Mouse (Mus musculus): Measurements from ENCODE around the gene Olfr715. TPM values are rescaled to one million over a fixed set of nuclear protein-coding genes. Genes with fewer than 3 reads are reported as not detected.
"Not testable (repeated sequence)": the region's sequence is repeated elsewhere in the genome, so short reads cannot be mapped to it uniquely, and the experiment has no call there.

Olfr715 gene
- not detected in 2 replicates for polyA plus RNA-seq (2012; ENCODE audit: insufficient read depth, low replicate concordance)

GRCm38 (mm10) chr7:107130983-107131382, at the start of gene Olfr715:
TSS of gene Olfr715 (minus strand) at chr7:107131083.
- H3K27me3 ChIP-seq (replicated peaks); H3K9me3 ChIP-seq; H3K36me3 ChIP-seq (replicated peaks; ENCODE audit: low read length); H3K4me1 ChIP-seq; H3K4me3 ChIP-seq (replicated peaks): not testable (repeated sequence)

- Histone ChIP-seq H3K27me3 (replicated peaks) (no peaks in the 10 kb centered on the region), H3K4me1 (no peaks in the 10 kb centered on the region), H3K4me3 (replicated peaks) (no peak overlapping the region), H3K36me3 (replicated peaks; ENCODE audit: low read length) (no peaks in the 10 kb centered on the region), H3K9me3 (0 out of 2 replicates have a peak, but pooled peaks cover 3% of the 10 kb centered on the region)
- TF ChIP-seq FLI1 (IDR thresholded peaks at IDR 0.05; ENCODE audit: low read length) (no peak), GATA1 (IDR thresholded peaks at IDR 0.05; ENCODE audit: borderline replicate concordance, low read length) (no peak)
These were observed 49.5 kb upstream of the Olfr715 start for GRCm38 (mm10) chr7:107180406-107180805.

- no peaks in the 10 kb centered on the region for H3K36me3 ChIP-seq (replicated peaks; ENCODE audit: low read length)
- H3K4me1 ChIP-seq: no peaks in the 10 kb centered on the region
- no peak within 1 kb of the TSS for H3K4me3 ChIP-seq (replicated peaks)
- no peak for TF ChIP-seq FLI1 (IDR thresholded peaks at IDR 0.05; ENCODE audit: low read length)
- TF ChIP-seq GATA1 (IDR thresholded peaks at IDR 0.05; ENCODE audit: borderline replicate concordance, low read length): no peak
- H3K9me3 ChIP-seq: no peaks in the 10 kb centered on the region
- H3K27me3 ChIP-seq (replicated peaks): no peaks in the 10 kb centered on the region
These were observed 35.8 kb upstream of the Olfr715 start, which contains the start of gene Nlrp14 for GRCm38 (mm10) chr7:107166690-107167089. TSS of gene Nlrp14 (plus strand) at chr7:107166990.

- H3K4me1 ChIP-seq; H3K4me3 ChIP-seq (replicated peaks); H3K36me3 ChIP-seq (replicated peaks; ENCODE audit: low read length); H3K27me3 ChIP-seq (replicated peaks); H3K9me3 ChIP-seq: not testable (repeated sequence)
These were observed 7.1 kb upstream of the Olfr715 start, which contains the start of gene Olfr716 for GRCm38 (mm10) chr7:107138027-107138426. TSS of gene Olfr716 (plus strand) at chr7:107138327.

DNA sequence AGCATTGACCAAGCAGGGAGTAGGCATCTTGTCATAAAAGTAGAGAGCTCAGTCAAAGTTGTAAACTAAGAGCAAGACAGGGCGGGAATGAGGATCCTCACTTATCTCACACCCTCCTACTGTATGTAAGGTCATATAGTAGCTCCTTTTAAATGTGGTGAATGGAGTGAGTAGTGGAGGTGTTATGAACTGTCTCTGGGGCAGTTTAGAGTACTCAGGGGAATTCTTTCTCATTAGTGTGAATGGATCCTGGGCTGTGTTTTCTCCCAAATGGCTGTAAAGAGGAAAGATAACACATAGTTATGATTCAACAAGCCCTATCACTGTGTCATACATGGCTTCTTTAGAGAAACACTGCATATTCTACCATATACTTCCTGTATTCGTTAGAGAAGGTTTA, 20.6 kb downstream of the Olfr715 start, which contains the start of gene Olfr715b:
TSS of gene Olfr715b (minus strand) at position 101 of the 400 bp plus-strand sequence.
- H3K4me3 ChIP-seq (replicated peaks); H3K9me3 ChIP-seq; H3K27me3 ChIP-seq (replicated peaks); H3K4me1 ChIP-seq; H3K36me3 ChIP-seq (replicated peaks; ENCODE audit: low read length): not testable (repeated sequence)

DNA sequence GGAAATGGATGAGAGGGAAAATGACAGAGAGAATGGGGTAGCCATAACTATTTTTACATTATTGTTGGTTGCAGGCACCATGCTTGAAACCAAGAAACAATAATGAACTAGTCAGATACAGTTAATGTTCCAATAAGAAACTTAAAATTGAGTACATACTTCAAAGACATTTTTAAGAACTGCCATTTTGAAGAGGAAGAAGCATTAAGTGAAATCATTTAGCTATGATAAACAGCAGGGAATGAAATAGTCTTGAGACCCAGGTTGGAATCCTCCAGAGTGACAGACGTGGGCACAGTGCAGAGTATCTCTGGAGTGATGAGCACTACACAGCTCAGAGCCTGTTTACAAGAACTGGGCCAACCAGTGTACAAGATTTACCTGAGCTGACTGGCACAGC, 38.0 kb downstream of the Olfr715 start, which contains the start of gene Olfr17:
TSS of gene Olfr17 (plus strand) at position 301 of the 400 bp plus-strand sequence.
- H3K4me3 ChIP-seq (replicated peaks): no peak within 1 kb of the TSS
- H3K9me3 ChIP-seq: peaks cover 2% of the 10 kb centered on the region; the same call in 1 of the 2 replicates
- no peaks in the 10 kb centered on the region for H3K27me3 ChIP-seq (replicated peaks)
- no peak for TF ChIP-seq GATA1 (IDR thresholded peaks at IDR 0.05; ENCODE audit: borderline replicate concordance, low read length)
- TF ChIP-seq FLI1 (IDR thresholded peaks at IDR 0.05; ENCODE audit: low read length): no peak
- H3K4me1 ChIP-seq: no peaks in the 10 kb centered on the region
- no peaks in the 10 kb centered on the region for H3K36me3 ChIP-seq (replicated peaks; ENCODE audit: low read length)

Other genes starting within 250 kb of the Olfr715 start
- not detected in 2 replicates for gene Olfr706, start 242.9 kb downstream of the Olfr715 start, polyA plus RNA-seq (2012; ENCODE audit: insufficient read depth, low replicate concordance)
- gene Olfr707, start 229.8 kb downstream of the Olfr715 start, polyA plus RNA-seq (2012; ENCODE audit: insufficient read depth, low replicate concordance): not detected in 2 replicates
- gene Olfr1532-ps1, start 223.1 kb downstream of the Olfr715 start, polyA plus RNA-seq (2012; ENCODE audit: insufficient read depth, low replicate concordance): not detected in 2 replicates
- not detected in 2 replicates for gene Olfr709-ps1, start 198.9 kb downstream of the Olfr715 start, polyA plus RNA-seq (2012; ENCODE audit: insufficient read depth, low replicate concordance)
- gene Olfr710, start 182.8 kb downstream of the Olfr715 start, polyA plus RNA-seq (2012; ENCODE audit: insufficient read depth, low replicate concordance): not detected in 2 replicates
- not detected in 2 replicates for gene Olfr6, start 167.1 kb downstream of the Olfr715 start, polyA plus RNA-seq (2012; ENCODE audit: insufficient read depth, low replicate concordance)
- gene Olfr711, start 155.6 kb downstream of the Olfr715 start, polyA plus RNA-seq (2012; ENCODE audit: insufficient read depth, low replicate concordance): not detected in 2 replicates
- gene Olfr2, start 125.0 kb downstream of the Olfr715 start, polyA plus RNA-seq (2012; ENCODE audit: insufficient read depth, low replicate concordance): 0.47 TPM in 1 of 2 replicates, not detected in the other
- gene Olfr713, start 99.9 kb downstream of the Olfr715 start, polyA plus RNA-seq (2012; ENCODE audit: insufficient read depth, low replicate concordance): not detected in 2 replicates
- gene Olfr714, start 60.1 kb downstream of the Olfr715 start, polyA plus RNA-seq (2012; ENCODE audit: insufficient read depth, low replicate concordance): not detected in 2 replicates
- gene Olfr17, start 37.9 kb downstream of the Olfr715 start, polyA plus RNA-seq (2012; ENCODE audit: insufficient read depth, low replicate concordance): not detected in 2 replicates
- not detected in 2 replicates for gene Olfr715b, start 20.7 kb downstream of the Olfr715 start, polyA plus RNA-seq (2012; ENCODE audit: insufficient read depth, low replicate concordance)
- gene Olfr716, start 7.2 kb upstream of the Olfr715 start, polyA plus RNA-seq (2012; ENCODE audit: insufficient read depth, low replicate concordance): not detected in 2 replicates
- not detected in 2 replicates for gene Nlrp14, start 35.9 kb upstream of the Olfr715 start, polyA plus RNA-seq (2012; ENCODE audit: insufficient read depth, low replicate concordance)
- not detected in 2 replicates for gene Rbmxl2, start 78.4 kb upstream of the Olfr715 start, polyA plus RNA-seq (2012; ENCODE audit: insufficient read depth, low replicate concordance)
- not detected in 2 replicates for gene Syt9, start 239.6 kb upstream of the Olfr715 start, polyA plus RNA-seq (2012; ENCODE audit: insufficient read depth, low replicate concordance)